Mouse (Mus musculus): ENCODE results near the gene Cpd. TPM values are rescaled to one million over a fixed set of nuclear protein-coding genes. Genes with fewer than 3 reads are reported as not detected.

Cpd gene
- polyA plus RNA-seq, 1 experiment from 2014 or later = 14.8 TPM

- Histone ChIP-seq H3K4me3 (replicated peaks) (no peak overlapping the region), H3K4me2 (no peak overlapping the region), H3K27ac (no peak overlapping the region), H3K27me3 (no peaks in the 10 kb centered on the region), H3K36me3 (peaks cover 72% of the 10 kb centered on the region), H3K4me1 (replicated peaks) (no peaks in the 10 kb centered on the region), H3K9me3 (no peaks in the 10 kb centered on the region), H3K9ac (replicated peaks) (no peak overlapping the region)
- ATAC-seq (ENCODE audit: insufficient number of reproducible peaks, insufficient read depth, low FRiP score, low TSS enrichment, low read depth) = no peak
- 82% methylated on average over 4 of the region's 4 CpGs for WGBS
Observed at GRCm38 (mm10) chr11:76735753-76736324, 111.0 kb downstream of the Cpd start.

DNA sequence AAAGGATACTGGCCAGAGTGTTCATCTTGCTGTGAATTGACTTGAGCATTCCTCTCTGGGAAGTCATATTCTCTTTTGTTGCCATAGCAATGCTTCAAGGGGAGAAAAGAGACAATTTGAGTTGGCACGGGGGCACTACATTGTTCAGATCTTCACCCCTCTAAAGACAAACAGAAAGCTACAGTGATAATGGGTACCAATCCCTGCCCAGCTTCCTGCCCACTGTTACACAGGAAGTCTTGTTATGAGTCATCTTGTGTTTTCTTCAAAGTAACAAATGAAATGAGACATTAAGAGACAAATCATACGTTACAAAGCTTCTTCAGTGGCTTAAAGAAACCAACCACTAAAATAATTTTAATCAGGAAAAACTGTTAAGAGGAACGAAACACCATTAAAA is 112.3 kb downstream of the Cpd start:
- no peak overlapping the region for H3K4me2 ChIP-seq
- 85% methylated on average over 3 of the region's 3 CpGs for WGBS
- no peaks in the 10 kb centered on the region for H3K27me3 ChIP-seq
- no peaks in the 10 kb centered on the region for H3K4me1 ChIP-seq (replicated peaks)
- no peak overlapping the region for H3K9ac ChIP-seq (replicated peaks)
- no peaks in the 10 kb centered on the region for H3K9me3 ChIP-seq
- no peak overlapping the region for H3K4me3 ChIP-seq (replicated peaks)
- H3K27ac ChIP-seq = no peak overlapping the region
- peaks cover 82% of the 10 kb centered on the region for H3K36me3 ChIP-seq
- no peak for ATAC-seq (ENCODE audit: insufficient number of reproducible peaks, insufficient read depth, low FRiP score, low TSS enrichment, low read depth)

DNA sequence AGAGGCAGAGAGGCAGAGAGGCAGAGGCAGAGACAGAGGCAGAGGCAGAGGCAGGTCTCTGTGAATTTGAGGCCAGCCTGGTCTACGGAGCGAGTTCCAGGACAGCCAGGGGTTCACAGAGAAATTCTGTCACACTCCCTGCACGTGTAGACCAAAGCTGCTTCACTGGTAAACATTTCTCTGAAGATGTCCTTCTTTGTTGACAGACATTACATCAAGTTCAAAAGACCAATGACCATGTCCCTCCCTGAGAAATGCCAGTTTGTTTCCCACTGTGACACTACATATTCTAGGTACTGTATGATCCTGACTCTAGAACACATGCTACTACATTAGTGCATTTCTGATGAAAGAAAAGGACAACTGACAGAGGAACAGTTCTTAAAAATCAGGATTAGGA is 116.2 kb downstream of the Cpd start:
- H3K4me3 ChIP-seq (replicated peaks) = no peak overlapping the region
- H3K4me2 ChIP-seq = no peak overlapping the region
- H3K9me3 ChIP-seq = no peaks in the 10 kb centered on the region
- 90% methylated on average over 3 of the region's 3 CpGs for WGBS
- H3K27ac ChIP-seq = no peak overlapping the region
- no peaks in the 10 kb centered on the region for H3K27me3 ChIP-seq
- peaks cover 86% of the 10 kb centered on the region for H3K36me3 ChIP-seq
- no peak for ATAC-seq (ENCODE audit: insufficient number of reproducible peaks, insufficient read depth, low FRiP score, low TSS enrichment, low read depth)
- H3K4me1 ChIP-seq (replicated peaks) = peaks cover 1% of the 10 kb centered on the region; the same call in 1 of the 2 replicates
- no peak overlapping the region for H3K9ac ChIP-seq (replicated peaks)

Other genes starting within 250 kb of the Cpd start
- gene Abr, start 224.7 kb downstream of the Cpd start, polyA plus RNA-seq (2016; fragmentation: Nextera tagmentation; extraction: Ambion mirVana) = 48.3 and 54.0 TPM in 2 replicates
- 8.8 and 9.6 TPM in 2 replicates for gene Bhlha9, start 174.5 kb downstream of the Cpd start, polyA plus RNA-seq (2016; fragmentation: Nextera tagmentation; extraction: Ambion mirVana)
- 0.17 and 0.18 TPM in 2 replicates for gene Trarg1, start 167.2 kb downstream of the Cpd start, polyA plus RNA-seq (2016; fragmentation: Nextera tagmentation; extraction: Ambion mirVana)
- 23.7 and 25.5 TPM in 2 replicates for gene Gosr1, start 83.4 kb downstream of the Cpd start, polyA plus RNA-seq (2016; fragmentation: Nextera tagmentation; extraction: Ambion mirVana)
- gene Tmigd1, start 55.1 kb upstream of the Cpd start, polyA plus RNA-seq (2016; fragmentation: Nextera tagmentation; extraction: Ambion mirVana) = not detected in 2 replicates
- 202 and 212 TPM in 2 replicates for gene Blmh, start 77.8 kb upstream of the Cpd start, polyA plus RNA-seq (2016; fragmentation: Nextera tagmentation; extraction: Ambion mirVana)
- 0.60 and 0.98 TPM in 2 replicates for gene Slc6a4, start 151.6 kb upstream of the Cpd start, polyA plus RNA-seq (2016; fragmentation: Nextera tagmentation; extraction: Ambion mirVana)
- gene Nsrp1, start 231.4 kb upstream of the Cpd start, polyA plus RNA-seq (2016; fragmentation: Nextera tagmentation; extraction: Ambion mirVana) = 77.8 and 87.3 TPM in 2 replicates